Mouse (Mus musculus): Measurements from ENCODE around the gene Trim34a.
"Not testable (repeated sequence)": the region's sequence is repeated elsewhere in the genome, so short reads cannot be mapped to it uniquely, and the experiment has no call there.

GRCm38 (mm10) chr7:104260380-104260779 is 16.1 kb downstream of the Trim34a start:
- not testable (repeated sequence) for TF ChIP-seq CTCF (IDR thresholded peaks at IDR 0.05; ENCODE audit: low read depth, low read length); TAL1 (conservative IDR thresholded peaks at IDR 0.05; ENCODE audit: low read depth, low read length); POLR2AphosphoS5 (IDR thresholded peaks at IDR 0.05; ENCODE audit: insufficient replicate concordance, low read depth, low read length)

Measured in G1E (cell line).